Mouse (Mus musculus) CD4-positive, CD25-positive, alpha-beta regulatory T cell, adult 9 weeks (primary cell): Measurements from ENCODE around the gene Spesp1. TPM values are rescaled to one million over a fixed set of nuclear protein-coding genes. Genes with fewer than 3 reads are reported as not detected.

ENCODE experiments used
- polyA plus RNA-seq: library from polyadenylated mRNA; unstranded; fragments of 100-300 nt; shearing (Covaris generic); gene quantifications from one replicate; pipeline ENCODE4 v1.2.1, GENCODE M21; 2017

The Spesp1 gene
- not detected for polyA plus RNA-seq

DNA sequence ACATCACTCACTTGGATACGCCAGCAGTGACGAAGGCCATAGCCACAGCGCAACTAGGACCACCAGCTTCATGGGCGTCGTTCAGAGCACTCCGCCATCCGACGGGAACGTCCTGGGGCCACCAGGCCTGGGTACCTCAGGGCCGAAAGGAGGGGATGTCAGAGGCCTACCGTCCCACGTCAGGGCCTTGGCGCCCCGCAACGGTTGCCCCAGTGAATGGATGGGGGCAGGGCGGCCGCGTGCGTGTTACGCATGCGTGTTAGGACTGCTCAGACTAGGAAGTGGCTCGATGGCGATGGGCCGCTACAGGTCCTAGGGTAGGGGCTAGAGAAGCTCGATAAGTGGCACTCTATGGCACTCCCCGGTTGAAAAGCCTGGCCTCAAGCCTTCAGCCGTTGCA, at the start of gene Spesp1:
Spesp1 (minus strand) TSS at position 218 of the 400 bp plus-strand sequence.

Other genes starting within 250 kb of the Spesp1 start
- 11.0 TPM for gene Glce, start 159.6 kb downstream of the Spesp1 start, polyA plus RNA-seq
- gene Anp32a, start 59.1 kb upstream of the Spesp1 start, polyA plus RNA-seq = 103 TPM